Mouse (Mus musculus) brown adipose tissue, adult 24 weeks (tissue): ENCODE data around the gene Txndc8. TPM values are rescaled to one million over a fixed set of nuclear protein-coding genes. Genes with fewer than 3 reads are reported as not detected.

Experiments used
- H3K27ac ChIP-seq: fragments of 200-500 bp; replicated peaks from 2 replicates; pipeline ENCODE4 v1.5.1; 2012; ENCODE audit warnings: low read depth, mild to moderate bottlenecking, low read length
- H3K4me1 ChIP-seq: fragments of 200-500 bp; 2 replicates; pipeline ENCODE4 v1.6.1; 2012; ENCODE audit warnings: low read length, mixed read lengths; ENCODE audit not compliant: control insufficient read depth, insufficient read depth, insufficient read length
- H3K4me3 ChIP-seq: fragments of 200-500 bp; 2 replicates; pipeline ENCODE4 v1.5.1; 2012; ENCODE audit warnings: low read depth, mild to moderate bottlenecking, low read length, moderate library complexity; ENCODE audit not compliant: insufficient read depth
- polyA plus RNA-seq: library from polyadenylated mRNA; stranded (reverse); fragments of >200 nt; gene quantifications from 2 replicates; pipeline ENCODE4 v1.2.4, GENCODE M21; 2012; ENCODE audit not compliant: missing spikeins, insufficient read depth, insufficient read length

The Txndc8 gene
- not detected in 2 replicates for polyA plus RNA-seq

GRCm38 (mm10) chr4:58009024-58009423 lies at the start of gene Txndc8:
Txndc8 (minus strand) TSS chr4:58009124.
- H3K4me1 ChIP-seq = no peaks in the 10 kb centered on the region
- no peak within 1 kb of the TSS for H3K4me3 ChIP-seq
- H3K27ac ChIP-seq = no peak within 1 kb of the TSS

- H3K27ac ChIP-seq = no peak overlapping the region
- H3K4me1 ChIP-seq = no peaks in the 10 kb centered on the region
- no peak overlapping the region for H3K4me3 ChIP-seq
Measured at GRCm38 (mm10) chr4:58055653-58056052, 46.7 kb upstream of the Txndc8 start.

- Histone ChIP-seq H3K4me1 (no peaks in the 10 kb centered on the region), H3K4me3 (no peak overlapping the region), H3K27ac (no peak overlapping the region)
Measured at GRCm38 (mm10) chr4:58054441-58054840, 45.5 kb upstream of the Txndc8 start.

- no peak overlapping the region for H3K4me3 ChIP-seq
- H3K4me1 ChIP-seq = no peaks in the 10 kb centered on the region
- H3K27ac ChIP-seq = no peak overlapping the region
Measured at GRCm38 (mm10) chr4:58050746-58051145, 41.8 kb upstream of the Txndc8 start.

- Histone ChIP-seq H3K27ac (no peak overlapping the region), H3K4me1 (no peaks in the 10 kb centered on the region), H3K4me3 (no peak overlapping the region)
Measured at GRCm38 (mm10) chr4:58050276-58050675, 41.4 kb upstream of the Txndc8 start.

- H3K4me3 ChIP-seq = no peak overlapping the region
- H3K27ac ChIP-seq = no peak overlapping the region
- H3K4me1 ChIP-seq = no peaks in the 10 kb centered on the region
Measured at GRCm38 (mm10) chr4:58044833-58045232, 35.9 kb upstream of the Txndc8 start.

- Histone ChIP-seq H3K27ac (no peak overlapping the region), H3K4me1 (no peaks in the 10 kb centered on the region), H3K4me3 (no peak overlapping the region)
Measured at GRCm38 (mm10) chr4:58044356-58044755, 35.4 kb upstream of the Txndc8 start.

GRCm38 (mm10) chr4:58040093-58040492 lies 31.2 kb upstream of the Txndc8 start:
- no peak overlapping the region for H3K4me3 ChIP-seq
- H3K4me1 ChIP-seq = no peaks in the 10 kb centered on the region
- no peak overlapping the region for H3K27ac ChIP-seq

- Histone ChIP-seq H3K4me1 (no peaks in the 10 kb centered on the region), H3K27ac (no peak overlapping the region), H3K4me3 (no peak overlapping the region)
Measured at GRCm38 (mm10) chr4:58037096-58037705, 28.3 kb upstream of the Txndc8 start.

GRCm38 (mm10) chr4:58034663-58035062 lies 25.7 kb upstream of the Txndc8 start:
- Histone ChIP-seq H3K4me1 (no peaks in the 10 kb centered on the region), H3K4me3 (no peak overlapping the region), H3K27ac (no peak overlapping the region)

GRCm38 (mm10) chr4:58032714-58033113 lies 23.8 kb upstream of the Txndc8 start:
- Histone ChIP-seq H3K4me3 (no peak overlapping the region), H3K27ac (no peak overlapping the region), H3K4me1 (no peaks in the 10 kb centered on the region)

GRCm38 (mm10) chr4:58003501-58003900 lies 5.4 kb downstream of the Txndc8 start:
- H3K27ac ChIP-seq = no peak overlapping the region
- H3K4me1 ChIP-seq = no peaks in the 10 kb centered on the region
- H3K4me3 ChIP-seq = no peak overlapping the region

GRCm38 (mm10) chr4:57991425-57991824 lies 17.5 kb downstream of the Txndc8 start:
- no peak overlapping the region for H3K27ac ChIP-seq
- H3K4me3 ChIP-seq = no peak overlapping the region
- H3K4me1 ChIP-seq = no peaks in the 10 kb centered on the region

GRCm38 (mm10) chr4:57974400-57975117 lies 34.4 kb downstream of the Txndc8 start:
- no peak overlapping the region for H3K4me3 ChIP-seq
- no peak overlapping the region for H3K27ac ChIP-seq
- no peaks in the 10 kb centered on the region for H3K4me1 ChIP-seq

- Histone ChIP-seq H3K27ac (no peak overlapping the region), H3K4me3 (no peak overlapping the region), H3K4me1 (no peaks in the 10 kb centered on the region)
Measured at GRCm38 (mm10) chr4:57973592-57974268, 35.2 kb downstream of the Txndc8 start.
